Mouse (Mus musculus) heart, adult 18-20 months (tissue): ENCODE data around the gene Khdc1b. TPM values are rescaled to one million over a fixed set of nuclear protein-coding genes. Genes with fewer than 3 reads are reported as not detected.
A peak's percentile ranks its signal among the peaks of the same experiment; 100 is the strongest.
"Not testable (repeated sequence)": the region's sequence is repeated elsewhere in the genome, so short reads cannot be mapped to it uniquely, and the experiment has no call there.

ENCODE experiments used
- DNase-seq, 2 experiments: peaks; one replicate each; pipeline ENCODE4 v3.0.0; 2021 to 2022; ENCODE audit warnings: mixed read lengths in 1 of 2
- long read RNA-seq, 2 experiments: library from polyadenylated mRNA; stranded (forward); transcript quantifications; one replicate each; pipeline ENCODE4 v2.0.0; 2021
- total RNA-seq, 2 experiments: library from RNA; stranded (reverse); gene quantifications; 2 replicates each; pipeline ENCODE4 v1.2.3; 2021

Khdc1b gene
- not detected for total RNA-seq
- long read RNA-seq, experiment 1 = 0 reads
- long read RNA-seq, experiment 2 = 0 reads

- no peak for DNase-seq
Measured at GRCm38 (mm10) chr1:21383256-21383655, at the start of gene Khdc1b. Khdc1b (plus strand) TSS chr1:21383556.

GRCm38 (mm10) chr1:21335836-21336235 is 47.5 kb upstream of the Khdc1b start:
- DNase-seq = no peak

GRCm38 (mm10) chr1:21340745-21341144 is 42.6 kb upstream of the Khdc1b start:
- DNase-seq = no peak

- peak; percentile 48 to 78 for DNase-seq
Measured at GRCm38 (mm10) chr1:21344253-21344652, 39.1 kb upstream of the Khdc1b start.

GRCm38 (mm10) chr1:21344752-21345151 is 38.6 kb upstream of the Khdc1b start:
- DNase-seq = not testable (repeated sequence)

GRCm38 (mm10) chr1:21349341-21349740 is 34.0 kb upstream of the Khdc1b start, which contains the start of gene Khdc1a:
Khdc1a (plus strand) TSS chr1:21349641.
- no peak for DNase-seq

- DNase-seq = not testable (repeated sequence)
Measured at GRCm38 (mm10) chr1:21368031-21368430, 15.3 kb upstream of the Khdc1b start, which contains the start of gene Khdc1c. Khdc1c (plus strand) TSS chr1:21368331.

- DNase-seq = no peak
Measured at GRCm38 (mm10) chr1:21391138-21391671, 7.8 kb downstream of the Khdc1b start.

- no peak for DNase-seq
Measured at GRCm38 (mm10) chr1:21402804-21403203, 19.4 kb downstream of the Khdc1b start.

- DNase-seq = no peak
Measured at GRCm38 (mm10) chr1:21407266-21407665, 23.9 kb downstream of the Khdc1b start.

GRCm38 (mm10) chr1:21411331-21412196 is 28.2 kb downstream of the Khdc1b start:
- DNase-seq = peak; percentile 37 to 70

- DNase-seq = no peak
Measured at GRCm38 (mm10) chr1:21412197-21412555, 28.8 kb downstream of the Khdc1b start.

- peak in 1 of 2 experiments; percentile 11 for DNase-seq
Measured at GRCm38 (mm10) chr1:21419370-21419769, 36.0 kb downstream of the Khdc1b start.

GRCm38 (mm10) chr1:21425654-21426053 is 42.3 kb downstream of the Khdc1b start:
- no peak for DNase-seq

GRCm38 (mm10) chr1:21428079-21428478 is 44.7 kb downstream of the Khdc1b start:
- DNase-seq = no peak

- no peak for DNase-seq
Measured at GRCm38 (mm10) chr1:21431666-21432065, 48.3 kb downstream of the Khdc1b start.

- DNase-seq = no peak
Measured at GRCm38 (mm10) chr1:21434853-21435252, 51.5 kb downstream of the Khdc1b start.

Other genes starting within 250 kb of the Khdc1b start
- gene Tmem14a, start 165.0 kb upstream of the Khdc1b start, total RNA-seq = 1 to 10 TPM; 2.5 to 3.4 TPM
- 10 to 100 TPM; 11.0 to 16.5 TPM for gene Gsta3, start 143.0 kb upstream of the Khdc1b start, total RNA-seq
- gene Khdc1a, start 33.9 kb upstream of the Khdc1b start, total RNA-seq = not detected
- not detected for gene Khdc1c, start 15.2 kb upstream of the Khdc1b start, total RNA-seq